Mouse (Mus musculus): Measurements from ENCODE around the gene Swap70.
A peak's percentile ranks its signal among the peaks of the same experiment; 100 is the strongest.

The Swap70 gene

DNA sequence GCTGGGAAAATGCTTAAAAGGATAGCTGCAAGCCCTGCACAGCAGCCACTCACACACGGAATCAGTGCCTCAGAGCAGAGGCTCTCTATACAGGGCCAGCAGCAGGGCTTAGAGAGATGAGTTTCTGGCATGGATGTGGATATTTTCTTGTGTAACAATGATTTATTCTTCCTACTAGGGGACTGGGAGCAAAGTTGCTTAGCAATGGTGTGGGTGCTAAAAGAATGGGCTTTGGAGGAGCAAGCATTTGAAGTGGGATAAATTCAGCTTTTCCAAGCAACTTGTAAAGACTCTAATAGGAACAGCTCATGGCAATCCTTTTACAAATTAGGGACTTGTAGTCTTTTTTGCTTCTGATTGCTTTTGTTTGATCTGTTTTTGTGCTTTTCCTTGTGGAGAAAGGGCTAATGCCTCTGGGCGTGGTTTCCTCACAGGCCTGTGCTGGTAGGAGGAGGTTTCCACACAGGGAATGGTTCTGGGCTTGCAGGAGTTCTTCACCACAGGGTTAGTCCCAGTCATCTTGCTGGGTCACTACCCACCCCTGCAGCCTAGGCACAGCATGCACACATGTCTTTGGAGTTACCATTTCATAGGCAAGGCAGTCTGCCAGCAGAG is 16.4 kb downstream of the Swap70 start:
- no peak for DNase-seq (ENCODE audit: low spot score in 2 of 2)

- no peak for DNase-seq (ENCODE audit: low spot score in 2 of 2)
Observed at GRCm38 (mm10) chr7:110239590-110239989, 18.1 kb downstream of the Swap70 start.

DNA sequence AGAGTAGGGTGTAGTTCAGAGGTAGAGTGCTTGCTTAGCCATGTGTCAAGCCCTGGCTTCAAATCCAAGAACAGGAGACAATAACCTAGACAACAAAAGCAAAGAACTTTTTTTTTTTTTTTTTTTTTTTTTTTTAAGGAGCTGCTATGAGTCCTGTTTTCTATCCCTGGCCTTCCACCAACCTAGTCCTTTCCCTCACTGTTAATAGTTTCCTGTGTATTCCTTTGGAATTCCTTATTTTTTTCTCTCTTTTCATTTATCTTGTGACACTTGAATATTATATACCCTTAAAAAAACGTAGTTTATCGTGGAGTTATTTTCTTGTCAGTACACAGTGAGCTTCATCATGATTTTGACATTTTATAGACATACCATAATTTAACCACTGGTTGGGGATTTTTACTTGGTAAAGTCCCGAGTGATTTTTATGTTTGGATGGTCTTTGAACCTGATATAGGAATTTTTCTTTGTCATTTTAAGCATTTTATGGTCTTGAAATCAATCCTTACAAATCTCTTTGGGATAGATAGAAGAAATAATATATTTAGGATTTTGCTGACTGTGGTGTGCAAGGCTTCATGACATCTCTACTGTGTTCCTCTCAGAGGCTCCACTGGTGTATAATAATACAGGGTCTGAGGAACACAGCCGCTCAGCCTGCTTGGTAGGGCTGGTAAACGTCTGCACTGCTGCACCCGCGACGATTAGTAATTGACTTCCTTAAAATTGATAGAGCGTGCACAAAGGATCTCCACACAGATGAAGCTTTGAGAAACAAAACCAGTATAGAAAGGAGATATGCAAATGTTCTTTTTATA is 20.2 kb downstream of the Swap70 start:
- no peak for DNase-seq (ENCODE audit: low spot score in 2 of 2)

DNA sequence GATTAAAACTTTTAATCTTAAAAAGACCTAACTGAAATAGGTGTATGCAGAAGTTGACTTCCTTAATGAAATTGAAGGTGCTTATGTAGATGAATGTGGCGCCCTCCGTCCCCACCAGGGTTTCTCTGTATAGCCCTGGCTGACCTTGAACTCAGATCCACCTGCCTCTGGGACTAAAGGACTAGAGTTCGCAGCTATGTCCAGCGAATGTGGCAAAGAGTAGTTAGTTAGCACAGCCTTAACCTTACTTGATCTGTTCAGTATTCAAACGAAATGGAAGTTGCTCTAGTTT is 20.7 kb downstream of the Swap70 start:
- no peak for DNase-seq (ENCODE audit: low spot score in 2 of 2)

DNA sequence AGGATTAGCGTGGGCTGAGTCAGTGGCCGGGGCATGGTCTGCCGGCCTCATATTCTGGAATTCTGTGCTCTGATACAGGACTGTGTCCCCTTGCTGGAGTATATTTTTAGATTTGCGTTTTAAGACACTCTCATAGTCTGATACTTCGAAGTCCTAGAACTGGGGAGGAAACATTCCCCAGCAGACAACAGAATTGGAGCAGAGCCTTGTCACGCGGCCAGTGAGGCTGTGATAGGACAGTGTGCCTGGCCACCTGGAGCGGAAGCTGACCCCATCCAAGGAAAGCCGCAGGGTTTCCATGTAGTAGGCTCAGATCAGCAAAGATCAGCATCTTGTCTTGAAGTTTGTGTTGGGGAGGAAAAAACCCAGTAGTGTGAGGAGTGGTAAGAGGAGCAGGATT is 23.6 kb downstream of the Swap70 start:
- DNase-seq (ENCODE audit: low spot score in 2 of 2), result no peak

- no peak for DNase-seq (ENCODE audit: low spot score in 2 of 2)
Observed at GRCm38 (mm10) chr7:110246526-110246925, 25.0 kb downstream of the Swap70 start.

DNA sequence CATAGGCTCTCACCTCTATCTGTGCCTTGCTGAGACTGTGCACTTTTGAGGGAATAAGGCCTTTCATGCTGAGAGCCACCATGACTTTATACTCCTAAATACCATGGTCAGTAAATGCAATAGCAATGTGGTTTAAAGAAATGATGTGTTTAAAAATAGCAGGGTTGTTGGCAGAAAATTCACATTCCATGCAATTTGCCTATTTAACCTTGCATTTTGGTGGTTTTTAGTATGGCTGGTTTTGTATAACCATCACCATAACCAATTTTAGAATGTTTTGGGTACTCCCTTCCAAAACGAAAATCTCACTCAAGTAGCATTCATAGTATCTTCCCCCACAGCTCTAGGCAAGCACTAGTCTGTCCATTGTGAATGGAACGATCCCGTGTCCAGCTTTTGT is 26.3 kb downstream of the Swap70 start:
- DNase-seq (ENCODE audit: low spot score in 2 of 2), result no peak

- no peak for DNase-seq (ENCODE audit: low spot score in 2 of 2)
Observed at GRCm38 (mm10) chr7:110248677-110249076, 27.2 kb downstream of the Swap70 start.

GRCm38 (mm10) chr7:110253861-110254260 is 32.4 kb downstream of the Swap70 start:
- no peak for DNase-seq (ENCODE audit: low spot score in 2 of 2)

- DNase-seq (ENCODE audit: low spot score in 2 of 2), result no peak
Observed at GRCm38 (mm10) chr7:110254395-110254794, 32.9 kb downstream of the Swap70 start.

- DNase-seq (ENCODE audit: low spot score in 2 of 2), result no peak
Observed at GRCm38 (mm10) chr7:110257059-110257458, 35.5 kb downstream of the Swap70 start.

GRCm38 (mm10) chr7:110258196-110258950 is 36.9 kb downstream of the Swap70 start:
- no peak for DNase-seq (ENCODE audit: low spot score in 2 of 2)

DNA sequence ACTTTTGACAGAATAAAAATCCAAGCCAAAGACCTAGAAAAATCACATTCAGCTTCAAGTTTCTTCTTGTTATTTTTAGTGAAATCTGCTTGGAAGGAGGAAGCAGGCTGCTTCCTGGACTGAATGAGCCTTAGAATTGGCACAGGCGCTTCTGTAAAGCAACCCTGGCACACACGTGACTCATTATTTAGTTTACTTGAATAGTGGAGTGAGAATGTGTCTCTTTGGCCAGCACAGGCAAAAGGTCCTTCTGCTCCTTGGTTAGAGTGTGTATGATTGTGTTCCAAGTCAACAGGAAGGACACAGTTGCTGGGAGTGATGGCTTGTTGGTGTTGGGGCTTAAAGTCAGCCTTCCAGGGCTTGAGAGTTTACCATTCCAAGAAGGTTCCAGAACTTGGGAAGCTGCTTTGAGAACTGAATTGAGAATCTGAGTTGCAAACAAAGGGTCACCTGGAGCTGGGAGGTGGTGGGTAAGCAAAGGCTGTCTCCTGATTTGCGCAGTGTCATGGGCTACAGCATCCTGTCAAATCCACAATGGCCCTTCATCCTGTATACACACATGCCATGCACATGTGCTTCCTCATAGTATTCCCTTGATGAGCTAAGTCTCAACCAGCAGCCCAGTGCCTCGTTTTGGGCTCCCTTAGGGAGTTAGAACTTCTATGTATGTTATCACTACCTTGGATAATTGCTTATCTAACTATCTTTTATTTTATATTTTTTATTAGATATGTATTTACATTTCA is 38.6 kb downstream of the Swap70 start:
- DNase-seq (ENCODE audit: low spot score in 2 of 2), result no peak

GRCm38 (mm10) chr7:110261807-110262206 is 40.3 kb downstream of the Swap70 start:
- no peak for DNase-seq (ENCODE audit: low spot score in 2 of 2)

GRCm38 (mm10) chr7:110262661-110263060 is 41.1 kb downstream of the Swap70 start:
- no peak for DNase-seq (ENCODE audit: low spot score in 2 of 2)

GRCm38 (mm10) chr7:110263474-110263873 is 42.0 kb downstream of the Swap70 start:
- no peak for DNase-seq (ENCODE audit: low spot score in 2 of 2)

DNA sequence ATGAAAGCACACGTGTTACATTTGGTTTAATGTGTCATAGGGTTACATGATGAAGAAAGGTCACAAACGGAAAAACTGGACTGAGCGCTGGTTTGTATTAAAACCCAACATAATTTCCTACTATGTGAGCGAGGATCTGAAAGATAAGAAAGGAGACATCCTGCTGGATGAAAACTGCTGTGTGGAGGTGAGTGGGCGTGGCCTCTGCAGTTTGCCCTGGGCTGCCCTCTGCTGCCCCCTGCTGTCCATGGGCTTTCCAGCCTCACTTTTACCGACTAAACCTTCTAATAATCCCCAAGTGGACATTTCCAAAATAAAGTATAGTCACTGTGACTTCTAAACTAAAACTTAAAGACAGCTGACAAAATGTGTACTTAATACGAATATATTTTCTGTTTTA is 44.3 kb downstream of the Swap70 start:
- DNase-seq (ENCODE audit: low spot score in 2 of 2), result peak; percentile 74 to 79

DNA sequence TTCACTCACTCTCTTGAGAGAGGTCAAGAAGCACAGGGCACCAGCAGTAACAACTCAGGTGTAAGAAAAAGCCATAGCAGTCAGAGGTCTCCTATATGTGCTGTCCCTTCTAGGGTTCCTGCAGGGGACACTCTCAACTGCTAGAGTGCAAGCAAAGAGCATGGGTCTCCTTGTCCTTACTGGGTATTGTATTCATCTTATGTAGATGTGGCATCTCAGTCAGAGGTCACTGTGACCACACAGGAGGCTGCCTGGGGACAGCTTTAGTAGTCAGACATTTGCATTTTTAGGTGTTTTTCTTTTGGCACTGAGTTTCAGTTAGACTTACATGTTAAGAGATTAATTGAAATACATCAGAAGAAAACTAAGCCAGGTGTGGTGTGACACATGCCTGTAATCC is 45.5 kb downstream of the Swap70 start:
- DNase-seq (ENCODE audit: low spot score in 2 of 2), result no peak

DNA sequence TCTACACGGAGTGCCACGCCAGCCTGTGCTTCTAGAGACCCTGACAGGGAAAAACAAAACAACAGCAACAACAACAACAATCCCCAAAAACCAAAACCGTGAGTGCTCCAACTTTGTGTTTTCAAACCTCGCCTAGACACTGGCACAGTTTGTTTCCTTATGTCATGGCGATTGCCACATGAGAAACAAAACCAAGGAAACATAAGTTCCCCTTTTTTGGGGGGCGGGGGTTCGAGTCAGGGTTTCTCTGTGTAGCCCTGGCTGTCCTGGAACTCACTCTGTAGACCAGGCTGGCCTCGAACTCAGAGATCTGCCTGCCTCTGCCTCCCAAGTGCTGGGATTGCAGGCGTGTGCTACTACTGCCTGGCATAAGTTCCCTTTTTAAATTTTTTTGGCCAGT is 46.5 kb downstream of the Swap70 start:
- no peak for DNase-seq (ENCODE audit: low spot score in 2 of 2)

DNA sequence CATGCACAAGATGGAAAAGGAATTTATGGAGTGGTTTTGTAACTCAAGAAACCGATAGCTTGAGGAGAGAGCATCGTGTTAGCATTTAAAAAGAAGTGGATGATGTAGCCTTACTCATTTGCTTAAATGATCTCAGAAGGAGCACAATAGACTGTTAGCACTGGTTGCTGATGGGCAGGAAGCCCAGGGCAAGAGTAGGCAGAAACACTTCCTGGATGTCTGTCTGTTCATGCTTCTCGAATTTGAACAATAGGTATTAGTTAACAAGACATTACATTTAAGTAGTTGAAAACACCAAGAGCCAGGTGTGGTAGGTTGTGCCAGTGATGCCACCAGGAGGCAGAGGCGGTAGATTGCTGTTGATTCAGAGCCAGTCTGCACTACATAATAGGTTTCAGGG is 47.0 kb downstream of the Swap70 start:
- no peak for DNase-seq (ENCODE audit: low spot score in 2 of 2)

DNA sequence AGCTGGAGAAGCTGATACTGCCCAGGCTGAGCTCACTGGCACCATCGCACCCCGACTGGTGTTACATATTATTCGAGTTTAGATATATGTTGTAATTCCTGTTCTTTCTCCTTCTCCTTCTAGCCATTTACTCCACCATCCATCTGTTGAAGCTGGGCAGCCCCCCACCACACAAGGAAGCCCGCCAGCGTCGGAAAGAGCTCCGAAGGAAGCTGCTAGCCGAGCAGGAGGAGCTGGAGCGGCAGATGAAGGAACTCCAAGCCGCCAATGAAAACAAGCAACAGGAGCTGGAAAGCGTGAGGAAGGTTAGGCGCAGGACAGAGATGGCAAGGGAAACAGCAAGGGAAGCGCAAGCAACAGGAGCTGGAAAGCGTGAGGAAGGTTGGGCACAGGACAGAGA is 48.3 kb downstream of the Swap70 start:
- no peak for DNase-seq (ENCODE audit: low spot score in 2 of 2)

DNA sequence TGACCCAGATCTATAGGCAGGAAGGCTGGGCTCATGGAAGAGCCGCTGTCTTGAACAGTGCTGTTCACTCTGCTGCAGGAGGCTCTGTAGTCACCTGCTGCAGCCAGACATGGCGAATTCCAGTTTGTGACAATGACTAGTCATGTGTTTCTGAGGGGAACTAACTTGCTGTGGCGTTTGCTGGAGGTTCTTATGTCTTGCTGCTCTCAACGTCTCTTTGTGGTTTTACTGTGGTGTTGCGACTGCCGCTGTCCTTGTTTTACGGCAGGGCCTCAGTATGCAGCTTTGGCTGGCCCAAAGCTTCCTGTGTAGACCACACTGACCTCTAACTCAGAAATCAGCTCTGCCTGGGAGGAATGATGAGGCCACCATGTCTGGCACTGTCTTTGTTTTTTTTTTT is 48.9 kb downstream of the Swap70 start:
- DNase-seq (ENCODE audit: low spot score in 2 of 2), result no peak

All from frontal cortex, postnatal 25 days (tissue).